Mouse (Mus musculus) spleen, adult 2 months (tissue): ENCODE measurements around the gene Rfk.

Experiments used
- CTCF ChIP-seq: fragments of 200-500 bp; IDR thresholded peaks from 2 replicates; pipeline ENCODE4 v1.5.1; 2011; ENCODE audit warnings: mild to moderate bottlenecking, inconsistent platforms; ENCODE audit not compliant: insufficient read depth, insufficient read length, insufficient replicate concordance; ENCODE audit errors: extremely low read depth
- POLR2A ChIP-seq: fragments of 200-500 bp; IDR thresholded peaks from 2 replicates; pipeline ENCODE4 v1.6.1; 2011; ENCODE audit warnings: low read depth, low read length, inconsistent platforms

DNA sequence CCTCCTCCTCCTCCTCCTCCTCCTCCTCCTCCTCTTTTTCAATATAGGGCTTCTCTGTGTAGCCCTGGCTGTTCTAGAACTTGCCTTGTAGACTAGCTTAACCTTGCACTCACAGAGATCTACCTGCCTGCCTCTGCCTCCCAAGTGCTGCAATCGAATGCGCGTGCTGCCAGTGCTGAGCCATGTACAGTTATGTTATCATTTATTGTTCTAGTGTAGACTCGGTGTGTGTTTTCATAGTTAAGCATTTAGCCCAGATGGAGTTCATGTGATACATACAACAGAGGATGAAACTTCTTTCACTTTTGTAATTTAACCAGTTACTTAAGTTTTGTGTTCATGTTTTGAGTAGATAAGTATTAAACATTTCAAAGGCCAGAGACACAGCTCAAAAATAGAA, 8.8 kb upstream of the Rfk start:
- TF ChIP-seq CTCF (no peak), POLR2A (no peak)
